Mouse (Mus musculus): ENCODE measurements around the gene Ubash3a.

DNA sequence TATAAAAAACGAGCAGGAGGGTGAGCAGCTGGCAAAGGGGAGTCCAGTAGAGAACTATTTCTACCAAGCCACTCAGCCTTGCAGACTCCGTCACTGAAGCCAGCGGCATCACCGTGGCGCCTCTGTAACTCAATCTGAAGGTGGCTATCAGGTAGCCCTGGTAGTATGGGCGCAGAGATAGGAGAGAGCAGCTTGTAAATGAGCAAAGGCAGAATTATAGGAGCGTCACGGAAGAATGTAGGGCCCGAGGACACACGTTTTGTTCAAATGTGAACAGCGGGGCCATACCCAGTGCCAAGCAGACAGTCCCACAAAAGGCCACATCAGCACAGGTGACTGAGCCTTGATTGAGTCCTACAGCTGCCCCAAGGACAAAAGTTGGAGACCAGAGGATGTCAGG, 8.8 kb upstream of the Ubash3a start, which contains the start of gene Tmprss3:
- TF ChIP-seq CTCF (IDR thresholded peaks at IDR 0.05; ENCODE audit: extremely low read depth, insufficient read depth, low read length) (no peak), POLR2A (IDR thresholded peaks at IDR 0.05; ENCODE audit: extremely low read depth, insufficient read depth, low read length) (no peak)
